Mouse (Mus musculus) limb, embryonic 15.5 days (tissue): ENCODE results near the gene Ints4. TPM values are rescaled to one million over a fixed set of nuclear protein-coding genes. Genes with fewer than 3 reads are reported as not detected.

ENCODE experiments used
- polyA plus RNA-seq: library from polyadenylated mRNA; unstranded; fragments of >200 nt; fragmentation: Nextera tagmentation; extraction: Ambion mirVana; gene quantifications from 2 replicates; pipeline ENCODE4 v1.2.1, GENCODE M21; 2015

Ints4 gene
- polyA plus RNA-seq, 1 experiment from 2014 or later: 40.6 TPM

Other genes starting within 250 kb of the Ints4 start
- 1.6 and 2.2 TPM in 2 replicates for gene Usp35, start 148.9 kb upstream of the Ints4 start, polyA plus RNA-seq
- gene Kctd21, start 148.6 kb upstream of the Ints4 start, polyA plus RNA-seq: 4.0 and 4.4 TPM in 2 replicates
- 31.5 and 33.0 TPM in 2 replicates for gene Alg8, start 109.3 kb upstream of the Ints4 start, polyA plus RNA-seq
- gene Ndufc2, start 81.0 kb upstream of the Ints4 start, polyA plus RNA-seq: 291 and 303 TPM in 2 replicates
- gene Thrsp, start 63.2 kb upstream of the Ints4 start, polyA plus RNA-seq: 0.91 and 3.5 TPM in 2 replicates
- 3.2 and 3.4 TPM in 2 replicates for gene Kctd14, start 29.6 kb upstream of the Ints4 start, polyA plus RNA-seq
- gene Aamdc, start 98.5 kb downstream of the Ints4 start, polyA plus RNA-seq: 72.2 and 97.0 TPM in 2 replicates
- gene Rsf1, start 98.9 kb downstream of the Ints4 start, polyA plus RNA-seq: 19.7 and 22.8 TPM in 2 replicates
- gene Clns1a, start 215.7 kb downstream of the Ints4 start, polyA plus RNA-seq: 175 and 177 TPM in 2 replicates